Mouse (Mus musculus) hindbrain, embryonic 11.5 days (tissue): ENCODE measurements around the gene Tmem43. TPM values are rescaled to one million over a fixed set of nuclear protein-coding genes. Genes with fewer than 3 reads are reported as not detected.

Experiments used
- ATAC-seq: fragments of 200-750 bp; cut with Nextera tagmentation; 2 replicates; pipeline ENCODE4 v1.8.0; 2017; ENCODE audit warnings: mild to moderate bottlenecking, moderate TSS enrichment, moderate library complexity; ENCODE audit not compliant: low FRiP score
- DNase-seq: peaks from one replicate; pipeline ENCODE4 v3.0.0-alpha.2; 2015; ENCODE audit warnings: low spot score
- H3K27ac ChIP-seq: fragments of 300-500 bp; sonication (generic); 2 replicates; pipeline ENCODE4 v1.5.1; 2014; ENCODE audit warnings: mild to moderate bottlenecking, low read depth, low read length
- H3K27me3 ChIP-seq: fragments of 300-500 bp; sonication (generic); 2 replicates; pipeline ENCODE4 v1.6.1; 2014; ENCODE audit warnings: mild to moderate bottlenecking, low read length, moderate library complexity, mixed read lengths; ENCODE audit not compliant: control insufficient read depth, insufficient read depth
- H3K36me3 ChIP-seq: fragments of 300-500 bp; sonication (generic); 2 replicates; pipeline ENCODE4 v1.6.1; 2014; ENCODE audit warnings: mild to moderate bottlenecking, low read length, moderate library complexity, mixed read lengths; ENCODE audit not compliant: control insufficient read depth, insufficient read depth
- H3K4me1 ChIP-seq: fragments of 300-500 bp; sonication (generic); replicated peaks from 2 replicates; pipeline ENCODE4 v1.6.1; 2014; ENCODE audit warnings: low read length, mixed read lengths; ENCODE audit not compliant: control insufficient read depth, insufficient read depth
- H3K4me2 ChIP-seq: fragments of 300-500 bp; sonication (generic); replicated peaks from 2 replicates; pipeline ENCODE4 v1.6.1; 2014; ENCODE audit warnings: mild to moderate bottlenecking, low read depth, low read length
- H3K4me3 ChIP-seq: fragments of 300-500 bp; sonication (generic); 2 replicates; pipeline ENCODE4 v1.5.1; 2014; ENCODE audit warnings: low read depth, low read length
- H3K9ac ChIP-seq: fragments of 300-500 bp; sonication (generic); 2 replicates; pipeline ENCODE4 v1.6.1; 2014; ENCODE audit warnings: low read depth, low read length
- H3K9me3 ChIP-seq: fragments of 300-500 bp; sonication (generic); 2 replicates; pipeline ENCODE4 v1.6.1; 2016; ENCODE audit warnings: low read length; ENCODE audit not compliant: control insufficient read depth
- WGBS: fragments of 180-500 bp; shearing (Covaris S2); extraction: QIAGEN DNeasy Blood & Tissue Kit; methylation state at CpG from one replicate; pipeline ENCODE4 v1.1.7; 2014; 5-methylcytosine and 5-hydroxymethylcytosine counted together
- polyA plus RNA-seq: library from polyadenylated mRNA; unstranded; fragments of >200 nt; fragmentation: Nextera tagmentation; extraction: Ambion mirVana; gene quantifications from 2 replicates; pipeline ENCODE4 v1.2.1, GENCODE M21; 2014

The Tmem43 gene
- polyA plus RNA-seq, 1 experiment from 2014 or later, result 53.1 TPM

DNA sequence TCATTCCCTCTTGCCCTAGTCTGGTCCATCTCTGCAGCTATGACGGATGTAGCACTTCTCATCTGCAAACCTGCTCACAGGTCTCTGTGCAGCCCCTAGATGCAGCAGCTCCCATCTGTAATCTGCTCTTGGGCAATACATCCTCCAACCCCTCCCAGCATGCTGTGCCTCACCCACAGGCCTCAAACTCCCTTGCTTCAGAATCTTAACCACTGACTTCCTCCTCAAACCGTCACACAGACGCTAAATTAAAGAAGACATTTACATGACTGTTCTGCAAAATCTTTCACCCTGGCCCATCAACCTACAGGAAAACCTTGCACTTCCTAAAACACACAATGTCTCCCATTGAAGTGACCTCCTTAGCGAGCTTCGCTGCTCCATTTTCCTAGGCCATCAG lies 32.5 kb downstream of the Tmem43 start:
- 94% methylated on average over 5 of the region's 5 CpGs for WGBS
- H3K9me3 ChIP-seq, result no peaks in the 10 kb centered on the region
- no peak overlapping the region for H3K4me3 ChIP-seq
- ATAC-seq (no peak), DNase-seq (no peak)
- H3K27me3 ChIP-seq, result no peaks in the 10 kb centered on the region
- peaks cover 9% of the 10 kb centered on the region for H3K36me3 ChIP-seq
- H3K4me2 ChIP-seq, result no peak overlapping the region
- H3K27ac ChIP-seq, result no peak overlapping the region
- no peak overlapping the region for H3K9ac ChIP-seq
- H3K4me1 ChIP-seq, result no peaks in the 10 kb centered on the region

GRCm38 (mm10) chr6:91508041-91508440 lies 34.5 kb downstream of the Tmem43 start:
- H3K4me3 ChIP-seq, result no peak overlapping the region
- no peak for ATAC-seq
- H3K4me2 ChIP-seq, result no peak overlapping the region
- H3K9me3 ChIP-seq, result no peaks in the 10 kb centered on the region
- no peak for DNase-seq
- no peaks in the 10 kb centered on the region for H3K27me3 ChIP-seq
- H3K4me1 ChIP-seq, result no peaks in the 10 kb centered on the region
- peaks cover 9% of the 10 kb centered on the region for H3K36me3 ChIP-seq
- no peak overlapping the region for H3K9ac ChIP-seq
- 93% methylated on average over 3 of the region's 3 CpGs for WGBS
- no peak overlapping the region for H3K27ac ChIP-seq

GRCm38 (mm10) chr6:91509326-91509725 lies 35.8 kb downstream of the Tmem43 start:
- no peaks in the 10 kb centered on the region for H3K9me3 ChIP-seq
- peak; percentile 82 for DNase-seq
- no peak overlapping the region for H3K4me3 ChIP-seq
- no peak overlapping the region for H3K9ac ChIP-seq
- H3K4me1 ChIP-seq, result no peaks in the 10 kb centered on the region
- WGBS, result 46% methylated on average over 7 of the region's 7 CpGs
- no peak overlapping the region for H3K27ac ChIP-seq
- peaks cover 6% of the 10 kb centered on the region; the same call in 1 of the 2 replicates for H3K36me3 ChIP-seq
- no peaks in the 10 kb centered on the region for H3K27me3 ChIP-seq
- ATAC-seq, result no peak
- H3K4me2 ChIP-seq, result no peak overlapping the region

DNA sequence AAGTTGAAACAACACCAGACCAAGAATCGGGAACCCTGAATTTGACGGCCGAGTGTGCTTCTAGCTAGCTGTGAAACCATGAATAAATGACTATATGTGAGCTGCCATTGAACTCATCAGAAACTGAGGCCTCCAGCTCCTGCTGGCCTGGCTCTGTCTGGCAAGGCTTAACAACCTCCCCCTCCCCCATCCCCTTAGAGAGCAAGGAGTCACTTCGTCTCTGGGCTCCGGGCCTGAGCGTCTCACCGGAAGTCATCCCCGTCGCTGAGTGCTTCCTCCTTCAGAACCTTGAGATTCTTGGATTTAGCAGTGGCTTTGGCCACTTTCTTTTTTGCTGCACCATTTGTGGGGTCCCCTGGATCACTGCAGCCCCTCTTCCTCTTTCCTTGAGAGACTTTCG lies 36.7 kb downstream of the Tmem43 start:
- no peak overlapping the region for H3K9ac ChIP-seq
- ATAC-seq, result no peak
- no peaks in the 10 kb centered on the region for H3K27me3 ChIP-seq
- no peaks in the 10 kb centered on the region for H3K4me1 ChIP-seq
- 88% methylated on average over 10 of the region's 10 CpGs for WGBS
- no peak overlapping the region for H3K4me3 ChIP-seq
- no peaks in the 10 kb centered on the region for H3K9me3 ChIP-seq
- H3K36me3 ChIP-seq, result no peaks in the 10 kb centered on the region
- no peak overlapping the region for H3K4me2 ChIP-seq
- DNase-seq, result no peak
- H3K27ac ChIP-seq, result no peak overlapping the region

- H3K4me1 ChIP-seq, result peaks cover 3% of the 10 kb centered on the region; the same call in 1 of the 2 replicates
- no peaks in the 10 kb centered on the region for H3K27me3 ChIP-seq
- no peak overlapping the region for H3K9ac ChIP-seq
- ATAC-seq, result no peak
- H3K27ac ChIP-seq, result no peak overlapping the region
- H3K4me2 ChIP-seq, result no peak overlapping the region
- no peak for DNase-seq
- H3K4me3 ChIP-seq, result no peak overlapping the region
- H3K9me3 ChIP-seq, result no peaks in the 10 kb centered on the region
- no peaks in the 10 kb centered on the region for H3K36me3 ChIP-seq
Measured at GRCm38 (mm10) chr6:91514135-91514534, 40.6 kb downstream of the Tmem43 start.

GRCm38 (mm10) chr6:91514737-91515362 lies 41.3 kb downstream of the Tmem43 start:
- ATAC-seq, result no peak
- H3K9me3 ChIP-seq, result no peaks in the 10 kb centered on the region
- peaks cover 3% of the 10 kb centered on the region; the same call in 1 of the 2 replicates for H3K4me1 ChIP-seq
- H3K27ac ChIP-seq, result no peak overlapping the region
- peak overlapping the region; percentile 64 for H3K9ac ChIP-seq
- H3K4me3 ChIP-seq, result peak overlapping the region; percentile 78
- no peaks in the 10 kb centered on the region for H3K36me3 ChIP-seq
- H3K27me3 ChIP-seq, result no peaks in the 10 kb centered on the region
- peak overlapping the region; percentile 68 for H3K4me2 ChIP-seq
- WGBS, result 31% methylated on average over 10 of the region's 10 CpGs
- no peak for DNase-seq

GRCm38 (mm10) chr6:91515545-91516449 lies 42.3 kb downstream of the Tmem43 start, which contains the start of the genes Xpc and Lsm3:
TSS of gene Xpc (minus strand) at chr6:91515888.
TSS of gene Lsm3 (plus strand) at chr6:91515928.
- no peaks in the 10 kb centered on the region for H3K9me3 ChIP-seq
- H3K4me1 ChIP-seq, result peaks cover 3% of the 10 kb centered on the region; the same call in 1 of the 2 replicates
- ATAC-seq (peak; percentile 99), DNase-seq (peak; percentile 99)
- no peak within 1 kb of the TSS for H3K27ac ChIP-seq
- H3K4me3 ChIP-seq, result peak within 1 kb of the TSS; percentile 78
- H3K4me2 ChIP-seq, result peak within 1 kb of the TSS; percentile 68
- no peaks in the 10 kb centered on the region for H3K27me3 ChIP-seq
- 0 out of 2 replicates have a peak, but pooled peaks cover 3% of the 10 kb centered on the region for H3K36me3 ChIP-seq
- 1% methylated on average over 80 of the region's 80 CpGs for WGBS
- H3K9ac ChIP-seq, result peak within 1 kb of the TSS; percentile 76

- H3K36me3 ChIP-seq, result 0 out of 2 replicates have a peak, but pooled peaks cover 6% of the 10 kb centered on the region
- DNase-seq, result no peak
- no peak overlapping the region for H3K4me3 ChIP-seq
- H3K4me2 ChIP-seq, result no peak overlapping the region
- H3K4me1 ChIP-seq, result peaks cover 3% of the 10 kb centered on the region; the same call in 1 of the 2 replicates
- no peak overlapping the region for H3K9ac ChIP-seq
- no peak for ATAC-seq
- no peak overlapping the region for H3K27ac ChIP-seq
- WGBS, result 94% methylated on average over 7 of the region's 7 CpGs
- no peaks in the 10 kb centered on the region for H3K27me3 ChIP-seq
- H3K9me3 ChIP-seq, result no peaks in the 10 kb centered on the region
Measured at GRCm38 (mm10) chr6:91518454-91519020, 45.0 kb downstream of the Tmem43 start.
